Mouse (Mus musculus): ENCODE results near the gene Ifna15. TPM values are rescaled to one million over a fixed set of nuclear protein-coding genes. Genes with fewer than 3 reads are reported as not detected.
"Not testable (repeated sequence)": the region's sequence is repeated elsewhere in the genome, so short reads cannot be mapped to it uniquely, and the experiment has no call there.

Ifna15 gene
- polyA plus RNA-seq (2015; fragmentation: Nextera tagmentation; extraction: Ambion mirVana), result not detected in 2 replicates

DNA sequence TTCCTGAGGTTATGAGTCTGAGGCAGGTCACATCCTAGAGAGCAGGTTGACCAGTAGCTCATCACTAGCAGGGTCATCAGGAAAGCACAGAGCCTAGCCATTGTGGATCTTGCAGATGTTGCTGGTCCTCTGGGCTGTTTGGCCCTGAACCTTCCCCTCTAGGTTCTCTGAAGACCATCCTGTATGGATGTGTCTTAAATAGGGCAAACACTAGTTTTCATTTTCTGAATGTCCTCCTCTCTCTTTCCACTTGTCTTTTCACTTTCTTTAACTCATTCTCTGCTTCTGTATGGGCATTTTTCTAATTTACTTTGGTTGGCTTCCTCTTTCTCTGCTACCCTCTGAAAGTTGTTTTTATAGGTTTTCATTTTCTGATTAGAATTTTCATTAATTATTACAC lies at the start of gene Ifna15:
Ifna15 (minus strand) TSS at position 101 of the 400 bp plus-strand sequence.
- not testable (repeated sequence) for H3K4me3 ChIP-seq (ENCODE audit: low read length); H3K9ac ChIP-seq (ENCODE audit: low read depth, low read length); ATAC-seq

DNA sequence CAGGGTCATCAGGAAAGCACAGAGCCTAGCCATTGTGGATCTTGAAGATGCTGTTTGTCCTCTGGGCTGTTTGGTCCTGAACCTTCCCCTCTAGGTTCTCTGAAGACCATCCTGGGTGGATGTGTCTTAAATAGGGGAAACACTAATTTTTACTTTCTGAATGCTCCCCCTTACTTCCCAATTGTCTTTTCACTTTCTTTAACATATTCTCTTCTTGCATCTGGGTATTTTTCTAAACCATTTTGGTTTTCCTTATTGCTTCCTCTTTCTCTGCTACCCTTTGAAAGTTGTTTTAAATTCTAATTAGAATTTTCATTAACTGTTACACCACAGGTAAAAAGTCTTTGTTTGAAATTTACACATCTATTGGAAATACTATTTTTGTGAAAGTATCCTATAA lies 45.2 kb upstream of the Ifna15 start, which contains the start of gene Ifna12:
Ifna12 (minus strand) TSS at position 101 of the 400 bp plus-strand sequence.
- no peak for ATAC-seq
- Histone ChIP-seq H3K9ac (ENCODE audit: low read depth, low read length) (no peak within 1 kb of the TSS), H3K4me3 (ENCODE audit: low read length) (no peak within 1 kb of the TSS), H3K27me3 (replicated peaks; ENCODE audit: control insufficient read depth, insufficient read depth, low read length) (no peaks in the 10 kb centered on the region), H3K4me2 (ENCODE audit: low read length) (no peak within 1 kb of the TSS), H3K4me1 (ENCODE audit: control insufficient read depth, insufficient read depth, low read depth, low read length) (no peaks in the 10 kb centered on the region), H3K9me3 (ENCODE audit: control insufficient read depth, low read length) (no peaks in the 10 kb centered on the region; the same call in 1 of the 2 replicates), H3K36me3 (ENCODE audit: control insufficient read depth, insufficient read depth, low read length) (no peaks in the 10 kb centered on the region), H3K27ac (ENCODE audit: low read depth, low read length) (no peak within 1 kb of the TSS)

More for the DNA sequence above, at the start of gene Ifna15:
- H3K27ac ChIP-seq (ENCODE audit: low read depth, low read length); H3K4me1 ChIP-seq (ENCODE audit: control insufficient read depth, insufficient read depth, low read depth, low read length); H3K36me3 ChIP-seq (ENCODE audit: control insufficient read depth, insufficient read depth, low read length); H3K4me2 ChIP-seq (ENCODE audit: low read length); H3K27me3 ChIP-seq (replicated peaks; ENCODE audit: control insufficient read depth, insufficient read depth, low read length); H3K9me3 ChIP-seq (ENCODE audit: control insufficient read depth, low read length): not testable (repeated sequence)

DNA sequence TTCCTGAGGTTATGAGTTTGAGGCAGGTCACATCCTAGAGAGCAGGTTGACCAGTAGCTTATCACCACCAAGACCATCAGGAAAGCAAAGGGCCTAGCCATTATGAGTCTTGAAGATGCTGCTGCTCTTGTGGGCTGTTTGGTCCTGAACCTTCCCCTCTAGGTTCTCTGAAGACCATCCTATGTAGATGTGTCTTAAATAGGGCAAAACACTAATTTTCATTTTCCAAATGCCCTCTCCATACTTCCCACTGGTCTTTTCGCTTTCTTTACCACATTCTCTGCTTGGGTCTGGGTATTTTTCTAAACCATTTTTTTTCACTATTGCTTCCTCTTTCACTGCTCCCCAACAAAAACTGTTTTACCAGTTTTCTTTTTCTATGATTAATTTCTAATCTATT lies 34.2 kb upstream of the Ifna15 start, which contains the start of gene Ifna9:
Ifna9 (minus strand) TSS at position 101 of the 400 bp plus-strand sequence.
- H3K9ac ChIP-seq (ENCODE audit: low read depth, low read length), result no peak within 1 kb of the TSS
- H3K4me2 ChIP-seq (ENCODE audit: low read length), result no peak within 1 kb of the TSS
- H3K27me3 ChIP-seq (replicated peaks; ENCODE audit: control insufficient read depth, insufficient read depth, low read length), result no peaks in the 10 kb centered on the region
- H3K27ac ChIP-seq (ENCODE audit: low read depth, low read length), result no peak within 1 kb of the TSS
- ATAC-seq, result no peak
- WGBS, result 84% methylated on average over 1 of the region's 1 CpGs
- H3K4me3 ChIP-seq (ENCODE audit: low read length), result no peak within 1 kb of the TSS
- H3K9me3 ChIP-seq (ENCODE audit: control insufficient read depth, low read length), result no peaks in the 10 kb centered on the region
- no peaks in the 10 kb centered on the region for H3K36me3 ChIP-seq (ENCODE audit: control insufficient read depth, insufficient read depth, low read length)
- H3K4me1 ChIP-seq (ENCODE audit: control insufficient read depth, insufficient read depth, low read depth, low read length), result no peaks in the 10 kb centered on the region

DNA sequence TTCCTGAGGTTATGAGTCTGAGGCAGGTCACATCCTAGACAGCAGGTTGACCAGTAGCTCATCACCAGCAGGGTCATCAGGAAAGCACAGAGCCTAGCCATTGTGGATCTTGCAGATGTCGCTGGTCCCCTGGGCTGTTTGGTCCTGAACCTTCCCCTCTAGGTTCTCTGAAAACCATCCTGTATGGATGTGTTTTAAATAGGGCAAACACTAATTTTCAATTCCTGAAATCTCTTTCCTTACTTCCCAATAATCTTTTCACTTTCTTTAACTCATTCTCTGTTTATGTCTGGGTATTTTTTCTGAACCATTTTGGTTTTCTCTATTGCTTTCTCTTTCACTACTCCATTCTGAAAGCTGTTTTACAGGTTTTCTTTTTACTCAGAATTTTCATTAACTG lies 13.7 kb upstream of the Ifna15 start, which contains the start of gene Ifna14:
Ifna14 (minus strand) TSS at position 101 of the 400 bp plus-strand sequence.
- no peak within 1 kb of the TSS for H3K9ac ChIP-seq (ENCODE audit: low read depth, low read length)
- H3K36me3 ChIP-seq (ENCODE audit: control insufficient read depth, insufficient read depth, low read length), result no peaks in the 10 kb centered on the region
- H3K27me3 ChIP-seq (replicated peaks; ENCODE audit: control insufficient read depth, insufficient read depth, low read length), result no peaks in the 10 kb centered on the region
- 76% methylated on average over 1 of the region's 1 CpGs for WGBS
- H3K4me3 ChIP-seq (ENCODE audit: low read length), result no peak within 1 kb of the TSS
- H3K9me3 ChIP-seq (ENCODE audit: control insufficient read depth, low read length), result no peaks in the 10 kb centered on the region
- H3K27ac ChIP-seq (ENCODE audit: low read depth, low read length), result no peak within 1 kb of the TSS
- H3K4me1 ChIP-seq (ENCODE audit: control insufficient read depth, insufficient read depth, low read depth, low read length), result no peaks in the 10 kb centered on the region
- H3K4me2 ChIP-seq (ENCODE audit: low read length), result no peak within 1 kb of the TSS
- no peak for ATAC-seq

DNA sequence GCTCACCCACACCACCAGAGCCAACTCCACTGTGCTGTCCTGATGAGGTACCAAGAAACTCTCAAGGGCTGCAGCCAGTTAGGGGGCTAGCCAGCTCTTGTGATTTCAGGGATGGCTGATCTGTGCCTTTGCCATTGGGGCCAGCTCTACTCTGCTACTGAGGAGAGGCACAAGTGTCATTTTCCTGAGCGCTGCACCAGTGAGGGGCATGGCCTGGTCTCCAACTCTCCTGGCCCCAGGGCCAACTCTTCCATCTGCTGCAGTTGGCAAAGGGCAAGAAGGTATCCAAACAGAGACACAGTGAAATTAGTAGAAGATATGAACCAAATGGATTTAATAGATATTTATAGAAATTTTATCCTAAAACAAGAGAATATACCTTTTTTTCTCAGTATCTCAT lies 3.7 kb upstream of the Ifna15 start:
- 93% methylated on average over 1 of the region's 1 CpGs for WGBS

DNA sequence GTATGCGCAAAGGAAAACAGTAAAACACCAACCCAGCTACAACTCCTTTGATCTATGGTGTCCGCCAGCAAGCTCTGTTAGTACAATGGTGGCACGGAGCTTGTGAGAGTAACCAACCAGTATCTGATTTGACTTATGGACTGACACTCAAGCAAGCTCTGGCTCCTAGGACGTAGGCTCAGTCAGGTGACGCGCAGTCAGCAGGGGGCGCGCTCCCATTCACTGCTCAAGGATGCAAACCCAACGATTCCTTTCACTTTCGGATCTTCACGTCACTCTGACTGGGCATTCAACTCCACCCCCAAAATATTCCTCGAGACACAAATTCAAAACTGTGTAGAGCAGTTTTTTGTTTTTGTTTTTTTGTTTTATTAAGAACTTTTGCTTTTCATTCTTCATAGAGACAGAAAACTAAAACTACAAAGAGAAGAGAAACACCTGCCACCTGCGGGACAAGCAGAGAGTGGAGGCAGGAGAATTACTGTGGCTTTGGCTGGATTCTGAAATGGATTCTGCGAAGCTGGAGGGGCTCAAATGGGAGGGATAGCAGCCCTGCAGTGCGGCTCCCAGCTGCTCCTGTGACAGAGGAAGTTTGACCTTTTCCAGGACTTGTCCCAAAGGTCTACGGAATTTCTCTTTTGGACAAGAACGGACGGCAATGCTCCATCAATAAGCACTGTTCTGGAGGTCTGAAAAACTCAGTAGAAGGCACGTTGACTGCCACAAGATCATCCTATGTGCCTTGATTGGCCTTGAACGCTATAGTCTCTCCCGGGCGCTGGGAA lies 7.7 kb downstream of the Ifna15 start:
- Histone ChIP-seq H3K4me1 (ENCODE audit: control insufficient read depth, insufficient read depth, low read depth, low read length) (no peaks in the 10 kb centered on the region), H3K27ac (ENCODE audit: low read depth, low read length) (no peak overlapping the region), H3K4me3 (ENCODE audit: low read length) (peak overlapping the region; percentile 18), H3K36me3 (ENCODE audit: control insufficient read depth, insufficient read depth, low read length) (no peaks in the 10 kb centered on the region), H3K9ac (ENCODE audit: low read depth, low read length) (no peak overlapping the region), H3K4me2 (ENCODE audit: low read length) (peak overlapping the region; percentile 55), H3K27me3 (replicated peaks; ENCODE audit: control insufficient read depth, insufficient read depth, low read length) (no peaks in the 10 kb centered on the region), H3K9me3 (ENCODE audit: control insufficient read depth, low read length) (no peaks in the 10 kb centered on the region)
- 34% methylated on average over 22 of the region's 22 CpGs for WGBS
- ATAC-seq, result peak; percentile 48; the same call in 1 of the 2 replicates

More for the DNA sequence above, 3.7 kb upstream of the Ifna15 start:
- Histone ChIP-seq H3K9me3 (ENCODE audit: control insufficient read depth, low read length) (no peaks in the 10 kb centered on the region), H3K4me2 (ENCODE audit: low read length) (no peak overlapping the region), H3K27ac (ENCODE audit: low read depth, low read length) (no peak overlapping the region), H3K27me3 (replicated peaks; ENCODE audit: control insufficient read depth, insufficient read depth, low read length) (no peaks in the 10 kb centered on the region), H3K4me3 (ENCODE audit: low read length) (no peak overlapping the region), H3K4me1 (ENCODE audit: control insufficient read depth, insufficient read depth, low read depth, low read length) (no peaks in the 10 kb centered on the region), H3K36me3 (ENCODE audit: control insufficient read depth, insufficient read depth, low read length) (no peaks in the 10 kb centered on the region), H3K9ac (ENCODE audit: low read depth, low read length) (no peak overlapping the region)
- no peak for ATAC-seq

DNA sequence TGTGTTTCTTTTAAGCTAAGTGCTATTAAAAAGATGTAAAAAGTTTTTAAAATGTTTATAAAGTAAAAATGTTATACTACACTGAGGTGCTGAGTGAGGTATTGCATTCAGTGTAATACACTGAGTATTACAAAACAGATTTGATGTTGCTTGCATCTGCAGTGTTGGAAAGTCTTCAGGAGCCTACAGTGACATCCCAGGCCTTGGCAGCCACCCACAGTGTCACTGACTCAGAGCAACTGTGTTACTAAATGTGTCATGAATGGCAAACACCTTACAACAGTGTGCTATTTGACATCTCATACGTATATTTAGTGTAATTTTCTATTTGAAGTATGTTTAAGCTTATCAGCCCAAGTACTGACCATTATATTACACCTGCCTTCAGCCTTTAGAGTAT lies 10.1 kb downstream of the Ifna15 start:
- H3K27ac ChIP-seq (ENCODE audit: low read depth, low read length), result no peak overlapping the region
- H3K36me3 ChIP-seq (ENCODE audit: control insufficient read depth, insufficient read depth, low read length), result no peaks in the 10 kb centered on the region
- H3K9ac ChIP-seq (ENCODE audit: low read depth, low read length), result no peak overlapping the region
- H3K9me3 ChIP-seq (ENCODE audit: control insufficient read depth, low read length), result no peaks in the 10 kb centered on the region
- no peak overlapping the region for H3K4me3 ChIP-seq (ENCODE audit: low read length)
- no peaks in the 10 kb centered on the region for H3K4me1 ChIP-seq (ENCODE audit: control insufficient read depth, insufficient read depth, low read depth, low read length)
- no peak overlapping the region for H3K4me2 ChIP-seq (ENCODE audit: low read length)
- WGBS, result 69% methylated on average over 1 of the region's 1 CpGs
- ATAC-seq, result no peak
- H3K27me3 ChIP-seq (replicated peaks; ENCODE audit: control insufficient read depth, insufficient read depth, low read length), result no peaks in the 10 kb centered on the region

DNA sequence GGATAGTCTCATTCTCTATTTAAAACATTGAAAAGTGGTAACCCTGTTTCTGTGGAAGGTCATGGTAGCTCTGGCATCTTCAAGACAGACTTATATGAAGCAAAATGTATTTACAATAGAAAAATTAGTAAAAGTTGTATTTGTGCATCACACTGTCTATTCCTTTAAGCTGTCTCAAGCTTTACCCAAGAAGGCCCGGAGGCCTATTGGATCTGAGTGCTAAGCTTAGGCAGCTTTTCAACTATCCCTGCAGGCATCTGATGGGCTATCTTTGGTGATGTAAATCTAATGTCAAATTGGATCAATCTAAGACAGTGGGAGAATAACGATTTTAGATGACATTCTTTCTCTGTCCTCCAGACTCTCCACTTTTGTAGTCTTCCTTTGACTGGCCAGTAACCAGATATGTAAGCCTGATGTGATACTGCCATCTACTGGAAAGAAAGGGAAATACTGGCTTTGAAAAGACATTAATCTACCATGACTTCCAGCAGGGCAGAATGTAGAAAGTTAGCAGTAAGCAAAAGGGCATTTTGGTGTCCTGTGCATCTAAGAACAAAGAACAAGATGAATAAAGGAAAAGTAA lies 14.3 kb downstream of the Ifna15 start:
- no peaks in the 10 kb centered on the region for H3K4me1 ChIP-seq (ENCODE audit: control insufficient read depth, insufficient read depth, low read depth, low read length)
- peak; percentile 85 for ATAC-seq
- WGBS, result 41% methylated on average over 2 of the region's 2 CpGs

DNA sequence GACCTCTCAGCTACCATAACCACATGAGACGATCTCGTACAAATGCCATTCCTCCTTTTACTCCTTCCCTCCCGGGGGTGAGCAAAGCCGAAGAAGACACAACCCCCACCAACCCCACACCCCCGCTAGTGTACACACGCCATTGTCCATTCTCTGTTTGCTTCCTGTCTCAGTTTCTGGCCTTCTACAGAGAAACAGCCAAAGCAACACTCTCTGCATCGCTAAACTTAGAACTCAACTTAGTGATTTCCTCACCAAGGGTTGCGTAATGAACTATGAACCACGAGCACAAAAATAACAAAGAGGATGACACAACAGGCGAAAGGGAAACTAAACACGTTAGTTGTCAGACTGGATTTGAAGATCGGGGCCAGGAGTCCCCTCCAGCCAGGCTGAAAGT lies 20.7 kb downstream of the Ifna15 start:
- Histone ChIP-seq H3K9me3 (ENCODE audit: control insufficient read depth, low read length) (no peaks in the 10 kb centered on the region), H3K4me2 (ENCODE audit: low read length) (no peak overlapping the region), H3K36me3 (ENCODE audit: control insufficient read depth, insufficient read depth, low read length) (no peaks in the 10 kb centered on the region), H3K27ac (ENCODE audit: low read depth, low read length) (no peak overlapping the region), H3K27me3 (replicated peaks; ENCODE audit: control insufficient read depth, insufficient read depth, low read length) (no peaks in the 10 kb centered on the region), H3K4me3 (ENCODE audit: low read length) (no peak overlapping the region), H3K4me1 (ENCODE audit: control insufficient read depth, insufficient read depth, low read depth, low read length) (no peaks in the 10 kb centered on the region), H3K9ac (ENCODE audit: low read depth, low read length) (no peak overlapping the region)
- WGBS, result 80% methylated on average over 12 of the region's 12 CpGs
- no peak for ATAC-seq

More for the DNA sequence above, 14.3 kb downstream of the Ifna15 start:
- H3K27me3 ChIP-seq (replicated peaks; ENCODE audit: control insufficient read depth, insufficient read depth, low read length), result no peaks in the 10 kb centered on the region
- no peak overlapping the region for H3K4me2 ChIP-seq (ENCODE audit: low read length)
- no peaks in the 10 kb centered on the region for H3K9me3 ChIP-seq (ENCODE audit: control insufficient read depth, low read length)
- no peak overlapping the region for H3K4me3 ChIP-seq (ENCODE audit: low read length)
- no peak overlapping the region for H3K27ac ChIP-seq (ENCODE audit: low read depth, low read length)
- H3K36me3 ChIP-seq (ENCODE audit: control insufficient read depth, insufficient read depth, low read length), result no peaks in the 10 kb centered on the region
- H3K9ac ChIP-seq (ENCODE audit: low read depth, low read length), result no peak overlapping the region

Measured in hindbrain, embryonic 16.5 days (tissue).